21 mouse cellular contexts compared by ENCODE assay signal in genomic region chr4:100894142-100894541, GRCm38 (mm10).
"Had no signal": no experiment of that assay in that cellular context is flagged by ENCODE, and none has a peak within 500 bp of the region (broad histone marks: within the 10 kb centered on the region; RNA-seq: fewer than 3 reads in every experiment).

No protein-coding gene starts in this region.

- DNase-seq: kidney, postnatal 4 days; left cerebral cortex, postnatal 4 days; liver, postnatal 0 days; lung, embryonic 14.5 days; right cerebral cortex, adult 18-20 months; right cerebral cortex, postnatal 14 days; right cerebral cortex, postnatal 4 days; thymus, adult 2 months; thymus, postnatal 14 days; thymus, postnatal 4 days had no signal

- H3K4me2 ChIP-seq: limb, embryonic 12.5 days; limb, embryonic 15.5 days; liver, embryonic 11.5 days; lung, embryonic 14.5 days; midbrain, embryonic 12.5 days; midbrain, embryonic 15.5 days; neural tube, embryonic 12.5 days; neural tube, embryonic 15.5 days had no signal

- H3K27me3 ChIP-seq: limb, embryonic 12.5 days; limb, embryonic 15.5 days; midbrain, embryonic 12.5 days; midbrain, embryonic 15.5 days; neural tube, embryonic 12.5 days; neural tube, embryonic 15.5 days had no signal

- H3K27ac ChIP-seq: limb, embryonic 12.5 days; limb, embryonic 15.5 days; liver, embryonic 14.5 days; macrophage; midbrain, embryonic 12.5 days; midbrain, embryonic 15.5 days; neural tube, embryonic 12.5 days; neural tube, embryonic 15.5 days; stomach, postnatal 0 days had no signal

- H3K4me3 ChIP-seq: limb, embryonic 12.5 days; limb, embryonic 15.5 days; midbrain, embryonic 12.5 days; midbrain, embryonic 15.5 days; neural tube, embryonic 12.5 days; neural tube, embryonic 15.5 days had no signal

- H3K36me3 ChIP-seq: midbrain, embryonic 15.5 days; neural tube, embryonic 15.5 days had no signal

- ATAC-seq: liver, postnatal 0 days; lung, postnatal 0 days; midbrain, embryonic 15.5 days had no signal

- H3K9me3 ChIP-seq: limb, embryonic 12.5 days; limb, embryonic 15.5 days; midbrain, embryonic 12.5 days; midbrain, embryonic 15.5 days; neural tube, embryonic 12.5 days; neural tube, embryonic 15.5 days had no signal

- H3K9ac ChIP-seq: limb, embryonic 12.5 days; limb, embryonic 15.5 days; liver, embryonic 14.5 days; liver, postnatal 0 days; lung, embryonic 14.5 days; midbrain, embryonic 12.5 days; midbrain, embryonic 15.5 days; neural tube, embryonic 12.5 days; neural tube, embryonic 15.5 days had no signal
